Mouse (Mus musculus): ENCODE results near the gene Gm20388. TPM values are rescaled to one million over a fixed set of nuclear protein-coding genes. Genes with fewer than 3 reads are reported as not detected.

Gene Gm20388
- polyA plus RNA-seq, 1 experiment from 2014 or later, result not detected

DNA sequence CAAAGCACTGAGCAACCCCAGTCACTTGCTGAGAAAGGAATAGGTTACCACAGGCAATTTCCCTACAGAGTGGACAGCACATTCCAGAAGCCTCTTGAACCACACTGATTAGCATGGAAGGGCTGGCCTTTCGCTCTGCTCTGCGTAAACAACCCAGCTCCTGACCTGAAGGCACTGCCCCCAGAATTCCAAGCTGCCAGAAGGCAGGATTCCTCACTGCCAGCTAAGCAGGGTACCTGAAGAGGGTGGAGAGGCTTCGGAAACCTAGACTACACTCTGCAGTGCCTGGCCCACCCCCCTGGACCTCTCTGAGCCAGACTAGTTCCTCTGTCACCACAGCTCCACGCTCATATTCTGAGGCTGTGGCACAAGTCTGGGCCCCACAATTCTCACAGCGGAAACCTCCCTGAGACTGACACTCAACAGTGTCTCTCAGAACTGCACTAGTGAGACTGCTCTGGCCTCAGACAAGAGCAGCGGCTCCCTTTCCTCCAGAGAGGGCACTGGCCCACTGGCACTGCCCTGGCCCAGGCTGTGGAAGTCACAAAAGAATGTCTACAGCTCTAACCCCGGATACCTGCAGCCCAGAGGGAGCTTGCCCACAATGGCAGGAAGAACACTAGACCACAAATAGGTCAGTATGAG lies 2616.0 kb downstream of the Gm20388 start:
- Histone ChIP-seq H3K4me1 (ENCODE audit: control insufficient read depth, insufficient read depth, low read length) (peaks cover 25% of the 10 kb centered on the region), H3K27me3 (ENCODE audit: control insufficient read depth, insufficient read depth, low read length) (no peaks in the 10 kb centered on the region), H3K36me3 (ENCODE audit: control insufficient read depth, insufficient read depth, low read length) (peaks cover 3% of the 10 kb centered on the region; the same call in 1 of the 2 replicates), H3K9ac (ENCODE audit: low read length) (no peak overlapping the region), H3K4me3 (ENCODE audit: low read depth, low read length) (no peak overlapping the region), H3K9me3 (ENCODE audit: control insufficient read depth, low read length) (no peaks in the 10 kb centered on the region), H3K27ac (replicated peaks; ENCODE audit: low read depth, low read length) (peak overlapping the region; percentile 22; the same call in 1 of the 2 replicates), H3K4me2 (ENCODE audit: low read depth, severe bottlenecking) (no peak overlapping the region)
- ATAC-seq (ENCODE audit: insufficient number of reproducible peaks, low FRiP score, low TSS enrichment, low read depth) (no peak), DNase-seq (ENCODE audit: low spot score) (no peak)
- 67% methylated on average over 7 of the region's 7 CpGs for WGBS

DNA sequence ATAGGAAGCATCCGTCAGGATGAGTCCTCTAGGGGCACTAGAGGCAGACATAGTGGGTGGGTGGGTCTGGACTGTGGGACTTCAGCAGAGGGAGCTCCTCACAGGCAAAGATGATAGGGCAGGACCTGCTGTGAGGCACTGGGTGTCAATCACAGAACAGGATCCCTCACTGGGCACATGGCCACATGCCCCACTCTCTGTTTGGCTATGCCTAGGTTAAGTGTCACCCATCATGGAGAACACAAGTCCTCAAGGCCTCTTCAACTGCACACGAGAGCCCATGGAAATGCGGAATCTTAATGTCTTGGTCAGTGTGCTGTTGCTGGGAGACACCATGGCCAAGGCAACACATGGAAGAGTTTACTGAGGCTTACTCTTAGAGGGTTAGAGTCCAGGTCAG lies 2617.3 kb downstream of the Gm20388 start:
- peaks cover 22% of the 10 kb centered on the region for H3K4me1 ChIP-seq (ENCODE audit: control insufficient read depth, insufficient read depth, low read length)
- no peaks in the 10 kb centered on the region for H3K27me3 ChIP-seq (ENCODE audit: control insufficient read depth, insufficient read depth, low read length)
- DNase-seq (ENCODE audit: low spot score) (no peak), ATAC-seq (ENCODE audit: insufficient number of reproducible peaks, low FRiP score, low TSS enrichment, low read depth) (no peak)
- H3K9ac ChIP-seq (ENCODE audit: low read length), result no peak overlapping the region
- H3K4me3 ChIP-seq (ENCODE audit: low read depth, low read length), result no peak overlapping the region
- H3K9me3 ChIP-seq (ENCODE audit: control insufficient read depth, low read length), result no peaks in the 10 kb centered on the region
- no peak overlapping the region for H3K27ac ChIP-seq (replicated peaks; ENCODE audit: low read depth, low read length)
- WGBS, result 96% methylated on average over 3 of the region's 3 CpGs
- peaks cover 3% of the 10 kb centered on the region; the same call in 1 of the 2 replicates for H3K36me3 ChIP-seq (ENCODE audit: control insufficient read depth, insufficient read depth, low read length)
- H3K4me2 ChIP-seq (ENCODE audit: low read depth, severe bottlenecking), result no peak overlapping the region

DNA sequence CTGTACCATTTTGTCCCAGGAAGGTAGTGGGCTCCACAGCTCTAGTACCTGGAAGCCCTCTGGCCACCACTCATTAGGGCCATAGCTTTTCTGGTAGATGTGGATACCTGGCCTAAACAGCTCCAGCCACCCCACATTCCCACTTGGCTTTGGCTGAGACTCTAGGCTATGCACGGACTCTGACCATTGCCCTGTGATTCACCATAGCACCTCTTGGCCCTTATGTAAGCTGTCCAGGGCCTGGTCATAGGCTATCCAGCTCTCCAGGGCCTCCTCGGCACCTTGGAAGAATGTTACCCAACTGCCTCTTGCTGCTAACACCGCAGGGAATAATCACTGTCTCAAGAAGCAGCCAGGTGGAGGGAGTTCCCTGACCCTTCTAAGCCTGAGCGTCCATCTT lies 2618.5 kb downstream of the Gm20388 start:
- H3K4me2 ChIP-seq (ENCODE audit: low read depth, severe bottlenecking), result no peak overlapping the region
- H3K27me3 ChIP-seq (ENCODE audit: control insufficient read depth, insufficient read depth, low read length), result no peaks in the 10 kb centered on the region
- H3K4me1 ChIP-seq (ENCODE audit: control insufficient read depth, insufficient read depth, low read length), result peaks cover 10% of the 10 kb centered on the region
- H3K9me3 ChIP-seq (ENCODE audit: control insufficient read depth, low read length), result no peaks in the 10 kb centered on the region
- DNase-seq (ENCODE audit: low spot score) (no peak), ATAC-seq (ENCODE audit: insufficient number of reproducible peaks, low FRiP score, low TSS enrichment, low read depth) (no peak)
- H3K4me3 ChIP-seq (ENCODE audit: low read depth, low read length), result no peak overlapping the region
- H3K36me3 ChIP-seq (ENCODE audit: control insufficient read depth, insufficient read depth, low read length), result peaks cover 3% of the 10 kb centered on the region; the same call in 1 of the 2 replicates
- H3K27ac ChIP-seq (replicated peaks; ENCODE audit: low read depth, low read length), result no peak overlapping the region
- H3K9ac ChIP-seq (ENCODE audit: low read length), result no peak overlapping the region
- 94% methylated on average over 4 of the region's 4 CpGs for WGBS

DNA sequence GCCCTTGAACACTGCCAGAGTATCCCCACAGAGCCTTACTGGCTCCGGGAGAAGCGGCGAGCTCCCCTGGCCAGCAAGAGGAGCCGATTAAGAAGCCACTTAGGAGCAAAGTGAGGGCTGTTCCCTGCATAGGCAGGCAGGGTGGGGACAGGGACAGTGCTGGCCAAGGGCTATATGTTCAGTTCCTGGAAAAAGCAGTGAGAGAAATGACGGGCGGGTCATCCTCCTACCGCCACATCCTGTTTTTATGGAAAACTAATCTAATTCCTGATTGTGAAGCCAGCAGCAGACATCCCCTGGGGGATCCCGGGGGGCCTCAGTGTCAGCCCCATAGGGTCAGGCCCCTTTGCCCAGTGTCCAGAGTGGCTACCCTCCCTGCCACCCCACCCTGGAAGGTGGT lies 2620.7 kb downstream of the Gm20388 start:
- DNase-seq (ENCODE audit: low spot score) (no peak), ATAC-seq (ENCODE audit: insufficient number of reproducible peaks, low FRiP score, low TSS enrichment, low read depth) (no peak)
- Histone ChIP-seq H3K9me3 (ENCODE audit: control insufficient read depth, low read length) (no peaks in the 10 kb centered on the region), H3K36me3 (ENCODE audit: control insufficient read depth, insufficient read depth, low read length) (peaks cover 3% of the 10 kb centered on the region; the same call in 1 of the 2 replicates), H3K27ac (replicated peaks; ENCODE audit: low read depth, low read length) (no peak overlapping the region), H3K4me3 (ENCODE audit: low read depth, low read length) (no peak overlapping the region), H3K4me1 (ENCODE audit: control insufficient read depth, insufficient read depth, low read length) (no peaks in the 10 kb centered on the region), H3K27me3 (ENCODE audit: control insufficient read depth, insufficient read depth, low read length) (no peaks in the 10 kb centered on the region), H3K4me2 (ENCODE audit: low read depth, severe bottlenecking) (no peak overlapping the region), H3K9ac (ENCODE audit: low read length) (no peak overlapping the region)
- 91% methylated on average over 8 of the region's 8 CpGs for WGBS

DNA sequence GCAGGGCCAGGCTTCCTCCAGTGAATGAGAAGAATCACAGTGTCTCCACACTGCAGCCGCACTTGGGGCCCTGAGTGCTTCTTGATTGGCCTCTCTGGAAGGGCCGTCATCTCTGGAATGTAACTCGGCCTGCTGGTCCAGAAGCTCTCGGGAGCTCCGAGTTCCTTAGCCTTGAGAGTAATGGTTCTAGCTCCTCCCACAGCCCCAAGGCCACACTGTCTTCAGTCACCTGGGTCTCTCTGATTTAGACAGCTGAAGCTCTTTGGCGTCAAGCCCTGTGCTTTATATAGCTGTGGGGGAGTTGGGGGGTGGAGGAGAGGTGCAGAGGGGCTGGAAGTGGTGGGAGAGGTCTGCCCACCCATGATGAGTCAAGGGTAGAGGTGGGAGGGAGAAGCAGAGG lies 2626.4 kb downstream of the Gm20388 start:
- no peak for ATAC-seq (ENCODE audit: insufficient number of reproducible peaks, low FRiP score, low TSS enrichment, low read depth)
- Histone ChIP-seq H3K4me3 (ENCODE audit: low read depth, low read length) (no peak overlapping the region), H3K4me2 (ENCODE audit: low read depth, severe bottlenecking) (no peak overlapping the region)

DNA sequence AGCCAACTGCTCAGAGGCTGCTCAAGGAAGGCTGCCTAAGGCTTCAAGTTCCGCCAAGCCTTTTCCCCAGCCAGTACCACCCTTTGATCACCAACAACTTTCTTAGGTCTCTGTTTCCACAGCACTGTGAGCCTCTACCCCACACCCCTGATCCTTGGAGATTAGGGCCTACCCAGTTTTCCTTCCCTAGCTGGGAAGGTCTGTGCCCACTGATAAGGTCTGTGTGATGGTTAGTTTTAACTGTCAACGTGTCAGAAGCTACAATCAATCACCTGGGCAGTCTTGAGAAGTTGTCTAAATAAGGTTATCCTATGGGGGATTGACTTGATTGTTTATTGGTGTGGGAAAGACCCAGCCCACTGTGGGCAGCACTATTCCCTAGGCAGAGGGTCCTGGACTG lies 2627.2 kb downstream of the Gm20388 start:
- H3K9me3 ChIP-seq (ENCODE audit: control insufficient read depth, low read length), result no peaks in the 10 kb centered on the region
- H3K4me3 ChIP-seq (ENCODE audit: low read depth, low read length), result no peak overlapping the region
- DNase-seq (ENCODE audit: low spot score), result no peak
- H3K4me2 ChIP-seq (ENCODE audit: low read depth, severe bottlenecking), result no peak overlapping the region
- no peak overlapping the region for H3K9ac ChIP-seq (ENCODE audit: low read length)
- H3K36me3 ChIP-seq (ENCODE audit: control insufficient read depth, insufficient read depth, low read length), result 0 out of 2 replicates have a peak, but pooled peaks cover 3% of the 10 kb centered on the region
- H3K27me3 ChIP-seq (ENCODE audit: control insufficient read depth, insufficient read depth, low read length), result no peaks in the 10 kb centered on the region
- no peak for ATAC-seq (ENCODE audit: insufficient number of reproducible peaks, low FRiP score, low TSS enrichment, low read depth)
- whole genome bisulfite sequencing, result 83% methylated on average over 2 of the region's 2 CpGs
- no peak overlapping the region for H3K27ac ChIP-seq (replicated peaks; ENCODE audit: low read depth, low read length)
- H3K4me1 ChIP-seq (ENCODE audit: control insufficient read depth, insufficient read depth, low read length), result peaks cover 7% of the 10 kb centered on the region; the same call in 1 of the 2 replicates

More for the DNA sequence above, 2626.4 kb downstream of the Gm20388 start:
- H3K9ac ChIP-seq (ENCODE audit: low read length), result no peak overlapping the region
- H3K27me3 ChIP-seq (ENCODE audit: control insufficient read depth, insufficient read depth, low read length), result no peaks in the 10 kb centered on the region
- no peaks in the 10 kb centered on the region for H3K9me3 ChIP-seq (ENCODE audit: control insufficient read depth, low read length)
- WGBS, result 22% methylated on average over 6 of the region's 6 CpGs
- H3K27ac ChIP-seq (replicated peaks; ENCODE audit: low read depth, low read length), result no peak overlapping the region
- peaks cover 7% of the 10 kb centered on the region; the same call in 1 of the 2 replicates for H3K4me1 ChIP-seq (ENCODE audit: control insufficient read depth, insufficient read depth, low read length)
- peak; percentile 40 for DNase-seq (ENCODE audit: low spot score)
- 0 out of 2 replicates have a peak, but pooled peaks cover 3% of the 10 kb centered on the region for H3K36me3 ChIP-seq (ENCODE audit: control insufficient read depth, insufficient read depth, low read length)

DNA sequence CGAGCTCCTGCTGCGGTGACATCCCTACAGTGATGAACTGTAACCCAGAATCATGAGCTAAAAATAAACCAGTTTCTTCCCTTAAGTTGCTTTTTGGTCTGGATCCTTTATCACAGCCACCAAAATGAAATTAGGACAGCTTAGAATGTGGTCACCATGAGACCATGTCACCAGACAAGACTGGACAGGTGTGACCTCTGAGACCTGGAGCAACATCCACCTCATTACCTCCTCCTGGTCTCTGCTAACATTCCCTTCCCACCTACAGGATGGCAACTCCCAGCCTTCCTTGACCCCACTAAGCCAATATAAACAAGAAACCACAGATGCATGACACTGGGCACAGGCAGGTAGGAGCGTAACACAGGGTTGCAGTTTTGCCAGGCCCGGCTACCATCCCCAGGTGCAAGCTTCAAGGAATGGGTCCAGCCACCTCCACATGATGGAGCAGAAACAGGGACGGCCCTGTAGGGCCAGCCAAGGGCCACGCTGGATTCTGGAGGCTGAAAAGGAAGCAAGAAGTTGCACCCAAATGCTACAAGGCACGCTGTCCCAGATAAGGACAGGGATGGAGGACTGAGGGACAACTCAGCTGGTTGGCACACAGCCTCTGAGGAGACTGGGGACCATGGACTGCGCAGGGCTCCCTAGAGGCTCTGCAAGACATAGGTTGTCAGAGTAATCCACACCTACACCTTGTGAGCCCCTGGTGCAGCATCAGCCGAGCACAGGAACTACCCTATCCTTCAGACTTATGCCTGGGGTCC lies 2627.9 kb downstream of the Gm20388 start:
- H3K9me3 ChIP-seq (ENCODE audit: control insufficient read depth, low read length), result no peaks in the 10 kb centered on the region
- H3K27me3 ChIP-seq (ENCODE audit: control insufficient read depth, insufficient read depth, low read length), result no peaks in the 10 kb centered on the region
- 0 out of 2 replicates have a peak, but pooled peaks cover 3% of the 10 kb centered on the region for H3K36me3 ChIP-seq (ENCODE audit: control insufficient read depth, insufficient read depth, low read length)
- DNase-seq (ENCODE audit: low spot score) (no peak), ATAC-seq (ENCODE audit: insufficient number of reproducible peaks, low FRiP score, low TSS enrichment, low read depth) (no peak)
- no peak overlapping the region for H3K4me3 ChIP-seq (ENCODE audit: low read depth, low read length)
- 93% methylated on average over 9 of the region's 9 CpGs for WGBS
- H3K9ac ChIP-seq (ENCODE audit: low read length), result no peak overlapping the region
- no peak overlapping the region for H3K27ac ChIP-seq (replicated peaks; ENCODE audit: low read depth, low read length)
- H3K4me1 ChIP-seq (ENCODE audit: control insufficient read depth, insufficient read depth, low read length), result peaks cover 7% of the 10 kb centered on the region; the same call in 1 of the 2 replicates
- no peak overlapping the region for H3K4me2 ChIP-seq (ENCODE audit: low read depth, severe bottlenecking)

DNA sequence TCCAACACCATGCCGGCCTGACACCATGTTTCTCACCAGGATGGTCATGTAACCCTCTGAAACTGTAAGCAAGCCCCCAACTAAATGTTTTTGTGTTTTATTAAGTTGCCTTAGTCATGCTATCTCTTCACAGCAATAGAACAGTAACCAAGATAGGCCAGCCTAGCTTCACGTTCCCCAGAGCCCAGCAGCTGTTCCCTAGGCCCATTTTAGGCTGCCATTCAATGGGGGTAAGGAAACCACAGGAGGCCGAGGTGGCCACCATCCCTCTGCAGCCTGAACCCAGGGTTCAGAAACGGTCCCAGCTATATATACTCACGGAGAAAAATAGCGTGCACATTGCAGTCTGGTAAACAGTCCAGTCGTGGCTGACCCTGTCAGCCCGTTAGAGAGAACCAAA lies 2633.5 kb downstream of the Gm20388 start:
- H3K27ac ChIP-seq (replicated peaks; ENCODE audit: low read depth, low read length), result no peak overlapping the region
- no peaks in the 10 kb centered on the region for H3K9me3 ChIP-seq (ENCODE audit: control insufficient read depth, low read length)
- no peak overlapping the region for H3K4me3 ChIP-seq (ENCODE audit: low read depth, low read length)
- no peaks in the 10 kb centered on the region for H3K36me3 ChIP-seq (ENCODE audit: control insufficient read depth, insufficient read depth, low read length)
- DNase-seq (ENCODE audit: low spot score) (no peak), ATAC-seq (ENCODE audit: insufficient number of reproducible peaks, low FRiP score, low TSS enrichment, low read depth) (no peak)
- no peaks in the 10 kb centered on the region for H3K27me3 ChIP-seq (ENCODE audit: control insufficient read depth, insufficient read depth, low read length)
- H3K4me1 ChIP-seq (ENCODE audit: control insufficient read depth, insufficient read depth, low read length), result peaks cover 18% of the 10 kb centered on the region
- no peak overlapping the region for H3K9ac ChIP-seq (ENCODE audit: low read length)
- 92% methylated on average over 8 of the region's 8 CpGs for WGBS
- no peak overlapping the region for H3K4me2 ChIP-seq (ENCODE audit: low read depth, severe bottlenecking)
